Comparison of ENCODE assay signal across 10 mouse cellular contexts in genomic region chr2:70989201-70990191, GRCm38 (mm10).
DNase-seq lines count a peak whose midpoint lies in the region; ATAC-seq lines count a peak whose summit lies in the region.
"Had no signal": no experiment of that assay in that cellular context is flagged by ENCODE, and none has a peak within 500 bp of the region (broad histone marks: within the 10 kb centered on the region; RNA-seq: fewer than 3 reads in every experiment).

No protein-coding gene starts in this region.

- 27% methylated on average over 17 of the region's 17 CpGs for WGBS in liver, embryonic 12.5 days (ENCODE audit: insufficient replicate concordance)
- WGBS in limb, embryonic 10.5 days: 89% methylated on average over 17 of the region's 17 CpGs
- WGBS in embryonic facial prominence, embryonic 10.5 days: 81% methylated on average over 17 of the region's 17 CpGs

- ATAC-seq in liver, embryonic 12.5 days: 0 out of 2 replicates have a peak, but pooled peaks have one; percentile 21
- ATAC-seq: intestine, postnatal 0 days had no signal

- peak overlapping the region; percentile 12; the same call in 1 of the 2 replicates for H3K4me2 ChIP-seq in liver, embryonic 12.5 days

- DNase-seq in adrenal gland, adult 2 months: peak; percentile 62
- DNase-seq in adrenal gland, adult 18-20 months (ENCODE audit: low spot score in 2 of 2): no peak
- peak; percentile 9 for DNase-seq in right cerebral cortex, adult 18-20 months
- DNase-seq in right cerebral cortex, postnatal 4 days: no peak
- no peak for DNase-seq in limb, embryonic 10.5 days (ENCODE audit: low spot score)
- no peak for DNase-seq in embryonic facial prominence, embryonic 10.5 days (ENCODE audit: low spot score)
- DNase-seq in left cerebral cortex, adult 9 months (ENCODE audit: low spot score in 2 of 2): no peak
- DNase-seq: cerebellum, adult 9-11 months had no signal

- no peaks in the 10 kb centered on the region for H3K9me3 ChIP-seq in liver, embryonic 12.5 days (replicated peaks)
- H3K9me3 ChIP-seq in limb, embryonic 10.5 days (replicated peaks): no peaks in the 10 kb centered on the region
- no peaks in the 10 kb centered on the region for H3K9me3 ChIP-seq in embryonic facial prominence, embryonic 10.5 days

- no peak overlapping the region for H3K4me3 ChIP-seq in liver, embryonic 12.5 days
- H3K4me3 ChIP-seq in limb, embryonic 10.5 days: no peak overlapping the region
- no peak overlapping the region for H3K4me3 ChIP-seq in embryonic facial prominence, embryonic 10.5 days

- H3K4me1 ChIP-seq in liver, embryonic 12.5 days: peaks cover 37% of the 10 kb centered on the region
- H3K4me1 ChIP-seq in limb, embryonic 10.5 days: peaks cover 3% of the 10 kb centered on the region; the same call in 1 of the 2 replicates
- peaks cover 19% of the 10 kb centered on the region for H3K4me1 ChIP-seq in embryonic facial prominence, embryonic 10.5 days

- H3K9ac ChIP-seq in liver, embryonic 12.5 days: no peak overlapping the region

- no peaks in the 10 kb centered on the region for H3K27me3 ChIP-seq in liver, embryonic 12.5 days (replicated peaks)
- no peaks in the 10 kb centered on the region for H3K27me3 ChIP-seq in limb, embryonic 10.5 days (ENCODE audit: low read depth, poor library complexity, severe bottlenecking)
- H3K27me3 ChIP-seq in embryonic facial prominence, embryonic 10.5 days (replicated peaks; ENCODE audit: low read depth, poor library complexity, severe bottlenecking): no peaks in the 10 kb centered on the region

- H3K27ac ChIP-seq in liver, embryonic 12.5 days: no peak overlapping the region
- H3K27ac ChIP-seq in limb, embryonic 10.5 days: no peak overlapping the region
- H3K27ac ChIP-seq in embryonic facial prominence, embryonic 10.5 days (replicated peaks): no peak overlapping the region

- no peaks in the 10 kb centered on the region for H3K36me3 ChIP-seq in liver, embryonic 12.5 days
- no peaks in the 10 kb centered on the region for H3K36me3 ChIP-seq in limb, embryonic 10.5 days
- 0 out of 2 replicates have a peak, but pooled peaks cover 3% of the 10 kb centered on the region for H3K36me3 ChIP-seq in embryonic facial prominence, embryonic 10.5 days (replicated peaks)

Comparison
In these comparisons a context has a peak if more than half of its experiments do, and no peak if none do; other contexts are left out.
1. DNase-seq: peak in adrenal gland, adult 2 months (single experiment) and right cerebral cortex, adult 18-20 months (single experiment); none in adrenal gland, adult 18-20 months (0 of 2), right cerebral cortex, postnatal 4 days (single experiment), limb, embryonic 10.5 days (single experiment), embryonic facial prominence, embryonic 10.5 days (single experiment) and left cerebral cortex, adult 9 months (0 of 2).